Mouse (Mus musculus): Measurements from ENCODE around the gene Dagla. TPM values are rescaled to one million over a fixed set of nuclear protein-coding genes. Genes with fewer than 3 reads are reported as not detected.

The Dagla gene
- polyA plus RNA-seq, 1 experiment from 2014 or later, result 12.7 TPM

DNA sequence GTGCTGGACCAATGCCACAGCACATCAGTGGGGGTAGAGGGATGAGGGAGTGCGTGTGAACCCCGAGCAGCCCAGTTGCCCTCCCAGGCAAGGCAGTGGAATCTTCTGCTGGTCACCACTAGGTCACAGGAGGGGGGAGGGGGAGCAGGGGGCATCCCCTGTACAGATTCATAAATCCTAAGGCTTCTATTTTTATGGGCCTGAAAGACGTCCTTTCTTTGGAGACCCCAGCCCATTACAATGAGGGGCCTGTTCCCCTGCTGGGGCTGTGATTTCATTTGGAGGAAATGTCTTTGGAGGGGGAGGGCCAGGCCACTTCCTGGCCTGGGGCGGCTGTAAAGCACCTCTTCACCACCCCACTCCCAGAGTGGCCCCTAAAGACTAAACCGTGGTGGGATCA lies 30.6 kb downstream of the Dagla start:
- no peak for ATAC-seq (replicated peaks)
- no peaks in the 10 kb centered on the region for H3K9me3 ChIP-seq
- H3K36me3 ChIP-seq (replicated peaks), result no peaks in the 10 kb centered on the region
- H3K27ac ChIP-seq, result no peak overlapping the region
- H3K9ac ChIP-seq, result no peak overlapping the region
- H3K4me1 ChIP-seq, result peaks cover 26% of the 10 kb centered on the region
- no peak overlapping the region for H3K4me2 ChIP-seq
- 39% methylated on average over 5 of the region's 5 CpGs for WGBS
- no peaks in the 10 kb centered on the region for H3K27me3 ChIP-seq (replicated peaks)
- H3K4me3 ChIP-seq, result no peak overlapping the region

DNA sequence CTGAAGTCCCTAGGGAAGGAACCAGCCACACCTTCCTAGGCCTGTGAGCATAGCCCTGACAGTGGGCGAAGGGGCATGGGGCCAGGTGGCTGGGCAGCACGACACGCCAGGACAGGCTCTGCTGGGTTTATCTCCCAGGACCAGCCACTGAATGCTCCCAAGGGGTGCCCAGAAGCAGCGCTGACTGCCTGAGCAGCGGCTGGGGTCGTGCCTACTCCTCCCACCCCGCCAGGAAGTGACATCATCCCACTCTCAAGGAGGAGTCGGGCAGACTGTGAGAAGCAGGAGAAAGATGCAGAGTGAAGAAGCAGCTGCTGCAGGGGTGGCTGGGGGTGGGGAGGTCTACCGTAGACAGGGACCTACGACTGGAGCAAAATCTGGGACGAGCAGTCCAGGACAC lies 31.9 kb downstream of the Dagla start:
- peaks cover 22% of the 10 kb centered on the region for H3K4me1 ChIP-seq
- no peaks in the 10 kb centered on the region for H3K9me3 ChIP-seq
- peak; percentile 59 for ATAC-seq (replicated peaks)
- no peaks in the 10 kb centered on the region for H3K36me3 ChIP-seq (replicated peaks)
- no peaks in the 10 kb centered on the region for H3K27me3 ChIP-seq (replicated peaks)
- no peak overlapping the region for H3K27ac ChIP-seq
- H3K9ac ChIP-seq, result peak overlapping the region; percentile 10; the same call in 1 of the 2 replicates
- no peak overlapping the region for H3K4me3 ChIP-seq
- WGBS, result 24% methylated on average over 11 of the region's 11 CpGs
- H3K4me2 ChIP-seq, result peak overlapping the region; percentile 32

DNA sequence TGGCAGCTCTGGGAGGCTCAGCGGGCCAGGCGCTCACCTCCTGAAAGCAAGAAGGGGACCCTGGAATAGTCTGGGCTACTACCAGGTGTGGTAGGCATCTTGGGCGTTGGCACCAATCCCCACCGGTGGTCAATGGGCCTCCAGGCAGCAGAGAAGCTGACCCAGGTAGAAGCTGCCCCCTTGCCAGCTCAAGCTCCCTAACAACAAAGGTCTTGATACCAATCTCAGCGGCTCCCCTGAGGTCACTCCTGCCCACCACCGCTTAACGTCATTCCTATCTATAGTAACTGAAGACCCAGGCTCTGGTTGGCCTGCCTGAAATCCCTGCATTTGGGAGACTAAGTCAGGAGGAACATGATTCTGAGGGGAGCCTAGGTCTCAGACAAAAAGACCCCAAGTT lies 33.1 kb downstream of the Dagla start:
- ATAC-seq (replicated peaks), result no peak
- WGBS, result 93% methylated on average over 7 of the region's 7 CpGs
- Histone ChIP-seq H3K4me3 (no peak overlapping the region), H3K4me2 (no peak overlapping the region), H3K9me3 (no peaks in the 10 kb centered on the region), H3K36me3 (replicated peaks) (no peaks in the 10 kb centered on the region), H3K4me1 (peaks cover 16% of the 10 kb centered on the region), H3K27ac (no peak overlapping the region), H3K27me3 (replicated peaks) (peaks cover 5% of the 10 kb centered on the region; the same call in 1 of the 2 replicates), H3K9ac (no peak overlapping the region)

DNA sequence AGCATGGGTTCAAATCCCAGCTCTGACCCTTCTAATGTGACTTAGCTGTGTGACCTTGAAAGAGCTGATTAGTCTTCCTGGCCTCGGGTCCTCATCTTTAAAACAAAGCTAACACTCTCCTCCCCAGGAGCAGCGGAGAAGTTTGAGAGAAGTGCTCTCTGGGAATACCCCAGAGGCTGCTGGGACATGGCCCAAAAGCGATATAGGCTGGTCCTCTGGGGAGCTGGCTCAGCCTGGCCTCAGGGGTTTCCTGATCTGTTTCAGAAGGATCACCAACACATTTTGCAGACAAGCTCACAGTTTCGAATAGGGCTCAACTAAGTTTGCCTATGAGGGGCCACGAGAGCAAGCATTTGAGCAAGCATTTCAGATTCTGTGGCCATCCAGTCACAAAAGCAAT lies 34.3 kb downstream of the Dagla start:
- no peak for ATAC-seq (replicated peaks)
- Histone ChIP-seq H3K4me3 (no peak overlapping the region), H3K4me2 (no peak overlapping the region), H3K36me3 (replicated peaks) (no peaks in the 10 kb centered on the region), H3K4me1 (peaks cover 16% of the 10 kb centered on the region), H3K9me3 (no peaks in the 10 kb centered on the region), H3K27ac (no peak overlapping the region), H3K9ac (no peak overlapping the region), H3K27me3 (replicated peaks) (peaks cover 5% of the 10 kb centered on the region; the same call in 1 of the 2 replicates)
- 78% methylated on average over 5 of the region's 5 CpGs for WGBS

DNA sequence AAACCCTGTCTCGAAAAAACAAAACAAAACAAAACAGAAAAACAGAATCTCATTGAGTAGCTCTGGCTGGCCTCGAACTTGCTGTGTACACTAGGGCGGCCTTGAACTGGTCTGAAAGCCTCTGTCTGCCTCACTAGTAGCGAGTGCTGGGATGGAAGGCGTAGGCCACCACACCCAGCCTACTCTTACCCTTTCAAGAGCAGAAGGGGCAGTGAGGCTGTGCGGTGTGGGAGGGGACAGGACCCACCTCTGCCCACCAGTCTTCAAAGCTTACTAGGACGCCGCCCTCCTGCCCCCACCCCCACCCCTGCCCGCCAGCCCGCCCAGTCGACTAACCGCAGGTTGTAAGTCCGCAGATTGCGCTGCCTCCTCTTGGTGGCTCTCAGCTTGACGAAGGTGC lies 35.8 kb downstream of the Dagla start:
- WGBS, result 90% methylated on average over 15 of the region's 15 CpGs
- Histone ChIP-seq H3K27me3 (replicated peaks) (peaks cover 5% of the 10 kb centered on the region; the same call in 1 of the 2 replicates), H3K4me1 (peaks cover 16% of the 10 kb centered on the region), H3K36me3 (replicated peaks) (no peaks in the 10 kb centered on the region), H3K9ac (no peak overlapping the region), H3K4me3 (no peak overlapping the region), H3K27ac (no peak overlapping the region), H3K9me3 (no peaks in the 10 kb centered on the region), H3K4me2 (no peak overlapping the region)
- no peak for ATAC-seq (replicated peaks)

DNA sequence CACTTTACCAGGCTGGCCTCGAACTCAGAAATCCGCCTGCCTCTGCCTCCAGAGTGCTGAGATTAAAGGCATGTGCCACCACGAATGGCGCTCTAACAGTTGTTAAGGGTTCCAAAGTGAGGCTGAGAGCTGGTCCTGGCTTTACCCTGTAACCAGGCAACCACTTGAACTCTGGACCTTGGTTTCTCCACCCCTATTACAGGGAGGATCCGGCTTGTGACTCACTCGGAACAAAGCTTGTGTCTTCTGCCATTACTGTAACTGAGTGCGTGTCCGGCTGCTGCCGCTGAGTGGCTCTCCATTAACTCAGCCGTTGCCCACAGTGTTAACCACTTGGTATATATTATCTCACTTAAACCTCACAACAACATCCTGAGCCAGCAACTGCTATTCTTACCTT lies 36.7 kb downstream of the Dagla start:
- ATAC-seq (replicated peaks), result no peak
- Histone ChIP-seq H3K9me3 (no peaks in the 10 kb centered on the region), H3K4me2 (no peak overlapping the region), H3K36me3 (replicated peaks) (no peaks in the 10 kb centered on the region), H3K27ac (no peak overlapping the region), H3K27me3 (replicated peaks) (peaks cover 5% of the 10 kb centered on the region; the same call in 1 of the 2 replicates), H3K4me1 (peaks cover 11% of the 10 kb centered on the region), H3K9ac (no peak overlapping the region), H3K4me3 (no peak overlapping the region)
- 88% methylated on average over 10 of the region's 10 CpGs for WGBS

DNA sequence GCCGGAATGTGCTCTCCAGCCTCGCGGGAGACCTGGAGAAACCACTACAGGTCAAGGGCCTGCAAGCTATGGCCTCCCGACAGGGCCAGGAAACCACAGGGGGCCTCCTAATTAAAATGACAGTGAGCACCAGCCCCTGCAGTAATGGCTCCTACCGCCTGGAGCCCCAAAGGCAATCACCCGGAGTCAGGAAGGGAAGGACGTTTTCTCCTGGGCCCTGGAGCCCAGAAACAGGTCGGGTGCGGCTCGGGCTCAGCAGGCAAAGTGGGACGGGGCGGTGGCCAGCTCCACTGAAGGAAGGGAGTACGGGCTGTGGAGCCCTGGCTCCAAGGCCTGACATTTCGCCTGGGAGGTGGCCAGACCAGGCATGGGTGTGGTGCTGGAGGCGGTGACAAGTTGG lies 37.6 kb downstream of the Dagla start:
- Histone ChIP-seq H3K27ac (no peak overlapping the region), H3K27me3 (replicated peaks) (peaks cover 5% of the 10 kb centered on the region; the same call in 1 of the 2 replicates), H3K4me3 (no peak overlapping the region), H3K36me3 (replicated peaks) (no peaks in the 10 kb centered on the region; the same call in 1 of the 2 replicates), H3K9me3 (no peaks in the 10 kb centered on the region), H3K9ac (no peak overlapping the region), H3K4me1 (peaks cover 6% of the 10 kb centered on the region), H3K4me2 (no peak overlapping the region)
- WGBS, result 15% methylated on average over 15 of the region's 15 CpGs
- ATAC-seq (replicated peaks), result no peak

DNA sequence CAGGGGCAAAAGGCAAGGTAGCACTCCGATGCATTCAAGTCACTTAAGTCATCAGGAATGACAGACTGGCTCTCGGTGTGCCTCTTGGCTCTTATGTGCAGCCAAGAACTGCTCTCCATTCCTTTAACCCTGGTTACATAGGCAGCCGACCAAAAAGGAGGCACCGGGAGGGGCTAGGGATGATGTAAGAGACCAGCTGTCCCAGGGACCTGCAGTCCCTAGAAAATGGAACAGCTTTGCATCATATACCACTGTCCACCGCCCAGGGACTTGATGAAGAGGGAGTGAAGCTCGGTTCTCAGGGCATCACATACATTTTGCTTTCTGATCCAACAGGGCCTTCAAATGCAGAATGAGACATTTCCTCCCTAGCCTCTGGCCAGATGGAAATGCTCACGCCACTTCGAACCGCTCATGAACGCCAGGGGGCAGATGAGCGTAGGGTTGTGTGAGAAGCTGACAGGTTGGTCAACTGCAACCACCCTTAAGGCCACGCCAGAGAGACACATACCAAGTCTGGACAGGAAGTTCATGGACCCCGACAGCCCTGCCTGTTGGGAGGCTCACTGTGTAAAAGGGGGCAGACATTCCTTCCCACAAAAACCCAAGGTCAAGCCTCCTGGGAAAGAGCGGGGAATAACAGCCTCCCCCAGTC lies 38.4 kb downstream of the Dagla start:
- Histone ChIP-seq H3K27ac (no peak overlapping the region), H3K4me3 (no peak overlapping the region), H3K27me3 (replicated peaks) (peaks cover 5% of the 10 kb centered on the region; the same call in 1 of the 2 replicates), H3K9ac (no peak overlapping the region), H3K4me2 (no peak overlapping the region), H3K9me3 (no peaks in the 10 kb centered on the region), H3K36me3 (replicated peaks) (peaks cover 2% of the 10 kb centered on the region; the same call in 1 of the 2 replicates), H3K4me1 (peaks cover 6% of the 10 kb centered on the region)
- ATAC-seq (replicated peaks), result 0 out of 2 replicates have a peak, but pooled peaks have one; percentile 38
- 27% methylated on average over 14 of the region's 14 CpGs for WGBS

DNA sequence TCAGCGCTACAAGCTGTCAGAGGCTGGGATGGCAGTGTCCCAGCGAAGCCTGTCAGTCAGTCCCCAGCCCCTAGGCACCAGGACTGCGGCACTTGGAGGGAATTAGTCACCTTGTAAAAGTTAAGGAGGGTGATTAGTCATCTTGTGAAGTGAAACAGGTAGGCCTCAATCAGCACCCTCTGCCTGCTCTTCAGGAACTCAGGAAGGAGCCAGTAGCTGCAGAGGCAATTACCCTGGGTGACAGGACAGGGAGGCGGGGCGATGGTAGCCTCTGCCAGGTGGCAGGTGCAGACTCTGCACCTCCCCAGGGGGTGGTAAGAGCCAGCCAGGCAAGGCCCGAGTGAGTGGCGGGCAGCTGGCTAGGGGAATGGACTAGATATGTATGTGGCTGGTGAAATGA lies 43.3 kb downstream of the Dagla start:
- no peaks in the 10 kb centered on the region for H3K27me3 ChIP-seq (replicated peaks)
- H3K27ac ChIP-seq, result no peak overlapping the region
- no peak overlapping the region for H3K4me2 ChIP-seq
- 71% methylated on average over 7 of the region's 7 CpGs for WGBS
- no peaks in the 10 kb centered on the region for H3K4me1 ChIP-seq
- no peak overlapping the region for H3K9ac ChIP-seq
- H3K4me3 ChIP-seq, result no peak overlapping the region
- H3K36me3 ChIP-seq (replicated peaks), result peaks cover 6% of the 10 kb centered on the region; the same call in 1 of the 2 replicates
- no peaks in the 10 kb centered on the region for H3K9me3 ChIP-seq
- ATAC-seq (replicated peaks), result no peak

DNA sequence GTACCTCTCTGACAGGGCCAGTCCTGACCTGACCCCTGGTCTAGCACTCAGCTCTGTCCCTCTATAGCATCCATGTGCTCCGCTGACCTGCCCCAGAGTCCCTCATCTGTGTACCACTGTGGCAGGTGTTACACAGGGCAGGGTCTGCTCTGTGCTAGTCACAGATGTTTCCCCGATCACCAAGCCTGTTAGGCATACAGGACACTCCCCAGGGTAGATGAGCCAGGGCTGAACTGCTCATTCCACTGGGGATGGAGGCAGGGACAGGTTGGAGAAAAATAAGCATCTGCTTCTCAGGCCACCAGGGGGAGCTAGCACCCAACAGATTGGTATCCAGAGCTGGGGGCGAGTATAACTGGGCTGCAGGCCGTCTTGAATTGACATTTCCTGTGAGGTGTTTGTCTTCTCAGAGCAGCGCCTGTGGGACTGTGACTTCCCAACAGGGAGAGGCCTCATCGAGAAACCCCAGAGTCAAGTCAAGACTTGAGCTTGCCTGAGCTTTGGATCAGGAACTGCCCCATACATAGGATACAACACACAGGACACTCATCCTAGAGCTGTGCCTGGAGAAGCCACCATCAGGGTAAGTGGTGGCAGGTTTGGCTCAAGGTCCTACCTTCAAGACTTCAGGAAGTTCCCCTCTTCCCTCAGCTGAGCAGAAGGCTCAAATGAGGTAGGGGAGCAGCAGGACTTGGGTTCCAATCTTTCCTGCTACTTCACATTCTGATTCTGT lies 46.2 kb downstream of the Dagla start:
- H3K27me3 ChIP-seq (replicated peaks), result no peaks in the 10 kb centered on the region
- WGBS, result 22% methylated on average over 6 of the region's 6 CpGs
- H3K36me3 ChIP-seq (replicated peaks), result peaks cover 11% of the 10 kb centered on the region; the same call in 1 of the 2 replicates

DNA sequence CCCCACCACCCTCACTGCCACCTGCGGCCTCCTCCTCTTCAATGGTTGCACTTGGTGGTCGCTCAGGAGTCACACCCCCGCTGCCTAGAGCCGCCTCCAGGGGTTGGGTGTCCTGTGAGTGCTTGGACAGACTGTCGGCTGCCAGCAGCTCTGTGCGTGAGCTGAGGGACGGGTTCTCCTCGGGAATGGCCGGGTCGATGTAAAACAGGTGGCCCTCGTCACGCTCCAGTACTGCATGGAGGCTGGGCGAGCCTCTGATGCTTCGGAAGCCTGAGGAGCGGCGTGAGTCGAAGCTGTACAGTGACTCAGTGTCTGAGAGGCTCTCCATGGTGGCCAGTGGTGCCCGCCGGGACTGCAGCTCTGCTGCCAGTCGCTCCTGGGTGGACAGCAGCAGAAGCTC lies 56.5 kb downstream of the Dagla start:
- H3K27me3 ChIP-seq (replicated peaks), result no peaks in the 10 kb centered on the region
- H3K9me3 ChIP-seq, result no peaks in the 10 kb centered on the region
- no peak overlapping the region for H3K27ac ChIP-seq
- ATAC-seq (replicated peaks), result no peak
- H3K36me3 ChIP-seq (replicated peaks), result 0 out of 2 replicates have a peak, but pooled peaks cover 8% of the 10 kb centered on the region
- no peak overlapping the region for H3K4me2 ChIP-seq
- H3K4me1 ChIP-seq, result no peaks in the 10 kb centered on the region
- 54% methylated on average over 20 of the region's 20 CpGs for WGBS
- no peak overlapping the region for H3K9ac ChIP-seq
- no peak overlapping the region for H3K4me3 ChIP-seq

More for the DNA sequence above, 46.2 kb downstream of the Dagla start:
- Histone ChIP-seq H3K4me3 (no peak overlapping the region), H3K9ac (no peak overlapping the region), H3K4me2 (no peak overlapping the region), H3K27ac (no peak overlapping the region), H3K4me1 (no peaks in the 10 kb centered on the region), H3K9me3 (no peaks in the 10 kb centered on the region)
- peak; percentile 62 for ATAC-seq (replicated peaks)

DNA sequence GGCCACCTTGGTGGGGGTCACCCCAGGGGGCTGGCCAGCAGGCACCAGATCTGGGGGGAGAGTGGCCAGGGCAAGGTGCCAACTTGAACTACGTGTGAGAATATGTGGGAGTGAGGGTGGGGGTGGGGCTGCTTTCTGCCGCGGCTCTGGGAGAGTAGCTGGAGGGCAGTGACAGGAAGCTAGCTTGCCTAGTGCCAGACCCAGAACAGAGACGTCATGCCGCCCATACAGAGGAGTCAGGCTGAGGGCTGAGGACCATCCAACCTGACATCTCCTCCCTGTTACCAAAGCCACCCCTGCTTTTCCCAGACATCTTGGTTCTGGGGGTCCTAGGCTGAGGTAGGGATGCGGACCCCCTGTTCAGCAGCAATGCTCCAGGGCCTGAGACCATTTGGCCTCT lies 57.5 kb downstream of the Dagla start:
- Histone ChIP-seq H3K27ac (no peak overlapping the region), H3K9ac (no peak overlapping the region), H3K36me3 (replicated peaks) (0 out of 2 replicates have a peak, but pooled peaks cover 8% of the 10 kb centered on the region), H3K4me1 (no peaks in the 10 kb centered on the region), H3K4me2 (no peak overlapping the region), H3K9me3 (no peaks in the 10 kb centered on the region), H3K27me3 (replicated peaks) (no peaks in the 10 kb centered on the region), H3K4me3 (no peak overlapping the region)
- no peak for ATAC-seq (replicated peaks)
- 47% methylated on average over 6 of the region's 6 CpGs for WGBS
